Mouse (Mus musculus) left cerebral cortex, adult 11 months (tissue): ENCODE measurements around the gene Maml2.

Experiments used
- DNase-seq: peaks from one replicate; pipeline ENCODE4 v3.0.0; 2022; ENCODE audit warnings: low spot score

Gene Maml2

GRCm38 (mm10) chr9:13748798-13749674 lies 451.3 kb downstream of the Maml2 start:
- DNase-seq: peak; percentile 91

GRCm38 (mm10) chr9:13749675-13749998 lies 451.9 kb downstream of the Maml2 start:
- no peak for DNase-seq

- DNase-seq: no peak
These were observed 454.8 kb downstream of the Maml2 start for GRCm38 (mm10) chr9:13752543-13752942.
